Mouse (Mus musculus) Muller cell, postnatal 12 days (primary cell): ENCODE data around the gene Rpgr.

ENCODE experiments used
- DNase-seq: peaks from one replicate; pipeline ENCODE4 v3.0.0-alpha.2; 2015; ENCODE audit errors: inconsistent ontology term

The Rpgr gene

DNA sequence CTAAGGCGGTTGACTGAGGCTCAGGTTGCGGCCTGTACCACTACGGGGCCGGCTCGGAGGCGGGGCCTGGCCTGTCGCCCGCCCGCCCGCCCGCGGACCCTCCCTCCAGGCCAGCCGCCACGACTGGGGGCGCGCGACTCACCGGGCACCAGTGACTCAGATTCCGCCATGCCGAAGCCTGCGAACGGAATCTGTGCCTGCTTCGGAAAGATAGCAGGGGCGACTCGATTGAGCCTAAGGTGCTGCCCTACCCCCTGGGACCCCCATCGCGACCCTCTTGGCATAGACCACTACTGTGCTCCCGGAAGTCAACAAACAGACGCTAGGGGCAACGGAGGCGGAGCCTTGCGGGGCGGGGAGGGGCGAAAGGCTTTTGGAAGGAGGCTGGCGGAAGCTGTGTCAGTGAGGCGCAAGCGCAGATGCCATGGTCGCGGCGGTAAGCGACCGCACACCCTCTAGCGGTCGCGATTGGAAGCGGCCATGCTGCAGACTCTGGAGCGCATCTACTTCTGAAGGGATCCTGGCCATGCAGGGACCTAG lies at the start of gene Rpgr:
Gene Rpgr, minus strand, starts transcription at position 511 of the 540 bp plus-strand sequence.
- peak; percentile 94 for DNase-seq

DNA sequence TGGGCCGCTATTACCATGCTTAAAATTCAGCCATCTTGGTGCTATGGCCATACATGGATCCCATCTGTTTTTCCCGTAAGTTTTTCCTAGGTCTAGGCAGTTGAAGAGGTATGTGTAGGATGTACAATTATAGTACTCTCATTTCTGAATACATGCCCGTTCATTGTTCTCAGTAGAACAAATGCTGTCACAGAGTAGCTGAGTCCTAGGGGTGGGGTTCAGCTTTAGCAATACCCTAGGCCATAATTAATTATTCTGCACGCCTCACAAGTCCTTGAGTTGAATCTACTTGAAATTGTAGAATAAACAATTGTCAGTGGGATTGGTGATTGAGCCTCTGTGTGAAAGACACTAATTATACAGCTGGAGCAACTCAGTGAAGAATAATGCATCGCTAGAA lies 41.5 kb upstream of the Rpgr start:
- DNase-seq, result no peak

DNA sequence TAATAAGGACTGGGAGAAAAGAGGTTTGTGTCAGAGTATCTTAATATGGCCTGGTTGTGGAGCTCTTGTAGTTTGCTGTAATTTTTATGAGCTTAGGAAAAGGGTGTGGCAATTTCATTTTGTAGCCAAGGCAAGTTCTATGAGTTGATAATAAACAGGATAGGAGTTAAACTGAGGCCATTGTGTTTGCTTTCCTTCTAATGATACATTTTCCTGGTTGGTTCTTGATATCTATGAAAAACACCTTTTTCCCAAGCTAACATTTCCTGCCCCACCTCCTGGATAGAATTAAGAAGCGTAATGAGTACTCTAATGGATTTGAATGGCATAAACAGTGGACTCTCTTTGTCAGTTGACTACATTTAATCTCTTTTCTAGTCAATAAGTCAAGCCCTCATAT lies 41.1 kb upstream of the Rpgr start:
- no peak for DNase-seq

DNA sequence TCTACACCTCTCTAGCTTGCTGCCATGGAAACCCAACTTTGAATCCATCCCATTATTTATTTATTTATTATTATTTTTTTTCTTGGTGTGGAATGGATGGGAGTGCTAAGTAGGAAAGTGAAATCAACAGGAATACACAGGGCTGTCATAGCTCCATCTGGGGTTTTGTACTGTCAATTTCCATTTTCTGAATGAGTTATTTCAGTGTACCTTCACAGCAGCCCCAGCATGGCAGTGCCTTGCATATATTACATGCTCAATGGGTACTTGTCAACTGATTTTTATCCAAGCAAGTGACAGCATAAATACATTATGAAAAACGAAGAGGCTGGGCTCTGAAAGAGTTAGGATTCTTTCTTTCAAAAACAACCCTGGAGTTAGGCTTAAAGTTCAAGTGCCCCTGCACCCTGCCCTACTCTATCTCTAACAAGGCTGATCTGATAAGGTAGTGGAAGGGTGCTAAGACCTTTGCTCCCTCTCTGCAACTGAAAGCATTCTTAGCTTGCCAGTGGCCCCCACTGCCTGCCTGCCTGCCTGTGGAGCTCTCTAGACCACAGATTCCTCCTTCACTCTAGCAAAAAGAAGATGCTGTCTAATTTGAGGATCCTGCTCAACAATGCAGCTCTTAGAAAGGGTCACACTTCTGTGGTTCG lies 35.3 kb upstream of the Rpgr start, which contains the start of gene Otc:
Gene Otc, plus strand, starts transcription at position 454 of the 653 bp plus-strand sequence.
- peak; percentile 33 for DNase-seq

- no peak for DNase-seq
These were observed 34.6 kb upstream of the Rpgr start for GRCm38 (mm10) chrX:10251357-10251756.

DNA sequence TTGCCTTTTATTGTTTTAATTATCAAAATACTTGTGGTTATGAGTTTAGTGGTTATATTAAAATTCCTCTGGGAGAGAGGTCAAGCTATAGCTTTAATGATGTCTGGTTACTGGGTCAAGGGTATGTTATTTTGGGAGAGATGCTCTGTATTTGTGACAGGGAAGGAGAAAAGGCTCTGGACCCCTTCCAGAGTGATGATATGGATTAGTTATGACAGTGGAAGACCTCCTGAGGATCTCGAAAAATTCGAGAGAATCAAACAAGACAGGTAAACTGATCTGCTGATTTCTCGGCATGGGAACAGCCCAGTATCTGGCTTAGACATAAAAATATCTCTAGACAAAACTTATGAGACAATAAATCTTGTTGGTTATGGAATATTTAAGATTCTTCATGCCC lies 27.2 kb upstream of the Rpgr start:
- DNase-seq, result no peak

DNA sequence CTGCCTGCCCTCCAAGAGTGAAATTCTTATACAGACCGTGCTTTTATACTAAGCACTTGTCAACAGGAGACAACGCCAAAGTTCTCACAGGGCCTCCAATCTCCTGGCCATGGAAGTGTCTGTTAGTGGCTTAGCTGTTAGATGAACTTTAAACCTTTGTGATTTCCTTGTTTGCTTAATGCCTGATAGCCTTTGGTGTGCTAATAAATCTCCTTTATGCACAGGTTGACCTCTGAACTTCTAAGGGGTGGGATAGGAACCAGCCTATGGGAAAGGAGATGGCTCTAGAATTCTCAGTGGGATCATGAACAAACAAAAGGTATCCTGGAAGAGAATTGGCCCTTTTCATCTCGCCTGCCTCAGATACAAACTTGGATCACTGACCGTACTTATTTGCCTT lies 22.8 kb upstream of the Rpgr start:
- no peak for DNase-seq

GRCm38 (mm10) chrX:10234617-10235016 lies 17.9 kb upstream of the Rpgr start:
- no peak for DNase-seq

DNA sequence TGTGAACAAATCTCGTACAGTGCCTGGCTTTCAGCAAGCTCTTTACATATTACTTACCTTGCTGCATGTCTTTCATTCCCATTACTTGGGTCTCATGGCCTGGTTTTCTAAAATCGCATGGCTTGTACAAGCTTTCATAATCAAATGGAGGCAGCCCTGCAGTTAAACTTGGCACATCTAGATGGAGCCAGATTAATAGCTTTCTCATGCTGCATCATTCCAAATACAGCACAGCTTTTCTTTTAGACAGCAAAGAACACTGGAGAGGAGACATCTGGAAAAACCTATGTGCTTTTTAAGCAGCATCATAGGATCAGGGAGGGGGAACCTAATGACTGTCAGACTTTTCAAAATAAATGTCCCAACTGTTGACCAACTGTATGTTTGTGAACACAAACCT lies 16.3 kb upstream of the Rpgr start:
- DNase-seq, result no peak

DNA sequence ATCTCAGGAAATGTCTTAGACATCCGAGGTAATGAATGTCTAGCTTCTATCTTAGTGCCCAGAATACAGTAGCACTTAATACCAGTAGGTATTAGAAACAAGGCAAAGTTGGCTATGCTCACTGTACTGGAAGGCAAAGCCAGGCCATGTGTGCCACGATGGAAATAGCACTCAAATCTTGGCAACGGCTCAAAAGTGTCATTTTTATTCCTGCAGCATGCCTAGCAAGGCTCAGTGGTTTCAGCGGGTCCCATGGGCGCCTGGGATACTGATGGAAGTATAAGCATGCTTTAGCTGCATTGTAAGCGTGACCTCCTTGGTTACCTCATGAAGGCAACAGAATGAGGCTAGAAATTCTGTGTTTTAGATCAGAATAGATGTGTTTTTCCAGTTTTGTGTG lies 2.6 kb upstream of the Rpgr start:
- DNase-seq, result no peak

DNA sequence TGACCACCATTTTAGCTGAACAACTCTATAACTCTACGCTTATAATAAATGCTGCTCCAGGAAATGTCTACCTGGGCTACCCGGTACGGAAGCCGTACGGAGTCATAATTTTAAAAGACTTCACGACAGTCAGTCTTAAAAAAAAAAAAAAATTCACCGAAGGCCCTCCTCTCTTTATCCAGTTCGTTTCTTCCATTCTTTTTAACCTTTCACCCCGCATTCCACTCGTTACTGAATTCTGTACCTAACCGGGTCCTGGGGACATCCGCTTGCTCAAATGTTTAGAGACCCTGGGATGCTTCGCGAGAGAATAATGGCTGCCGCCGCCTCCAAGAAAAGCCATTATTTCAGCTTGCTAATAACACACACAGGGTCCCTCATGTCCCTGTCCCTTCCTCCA lies 748 bp downstream of the Rpgr start:
- no peak for DNase-seq

DNA sequence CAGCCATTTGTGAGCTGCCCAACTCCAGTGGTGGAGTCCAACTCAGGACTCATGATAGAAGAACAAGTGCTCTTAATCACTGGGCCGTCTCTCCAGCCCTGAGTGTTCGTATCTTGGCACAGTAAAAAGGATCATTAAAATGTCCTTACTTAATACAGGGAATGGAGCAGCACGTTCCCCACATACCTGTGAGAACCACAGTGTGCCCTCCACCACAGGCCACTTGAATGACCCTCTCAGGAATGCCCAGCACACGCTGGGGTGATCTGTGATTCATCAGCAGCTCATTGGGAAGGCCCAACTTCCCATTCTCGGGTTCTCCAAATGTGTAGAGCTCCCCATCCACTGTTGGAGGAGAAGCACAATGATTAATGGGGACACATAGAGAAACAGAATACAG lies 10.8 kb downstream of the Rpgr start:
- no peak for DNase-seq

DNA sequence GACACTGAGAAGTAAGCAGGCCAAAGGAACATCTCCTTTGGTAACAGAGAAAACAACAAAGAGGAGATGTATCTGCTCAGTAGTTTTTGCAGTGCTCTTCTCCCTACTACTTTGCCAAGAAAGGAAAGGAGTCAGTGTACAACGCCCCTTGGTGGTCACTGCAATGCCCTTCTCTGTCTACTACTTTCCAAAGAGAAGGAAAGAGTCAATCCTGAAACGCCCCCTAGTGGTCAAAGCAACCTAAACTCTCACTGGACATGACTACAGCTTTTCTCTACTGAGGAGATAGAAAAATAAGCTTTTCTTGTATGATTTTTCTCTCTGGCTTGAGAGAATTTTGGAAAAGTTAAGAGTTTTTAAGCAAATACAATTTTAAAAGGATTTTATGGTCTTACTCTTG lies 15.4 kb downstream of the Rpgr start:
- peak; percentile 4 for DNase-seq

GRCm38 (mm10) chrX:10152390-10152789 lies 64.3 kb downstream of the Rpgr start:
- DNase-seq, result no peak

GRCm38 (mm10) chrX:10117065-10117719 lies 99.5 kb downstream of the Rpgr start, which contains the start of gene Srpx:
Srpx (minus strand) TSS chrX:10117709.
- no peak for DNase-seq

DNA sequence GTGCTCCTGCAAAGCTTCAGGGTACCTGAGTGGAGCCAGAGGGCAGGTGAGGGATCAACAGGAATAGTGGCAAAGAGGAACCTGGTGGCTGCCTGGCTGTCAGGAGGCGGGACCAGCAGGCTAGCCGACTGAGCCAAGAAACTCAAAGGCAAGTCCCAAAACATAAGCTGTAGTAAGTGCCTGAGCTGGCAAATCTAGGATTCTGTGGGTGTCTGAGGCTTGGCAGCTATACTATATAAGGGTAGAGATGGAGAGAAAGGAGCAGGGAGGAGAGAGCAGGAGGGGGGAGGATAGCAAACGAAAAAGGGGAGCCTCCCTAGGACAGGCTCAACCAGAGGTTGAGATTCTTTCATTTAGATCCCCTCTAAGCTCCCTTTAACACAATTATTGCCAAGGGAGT lies 100.9 kb downstream of the Rpgr start:
- DNase-seq, result no peak

- DNase-seq, result peak; percentile 61
These were observed 106.0 kb downstream of the Rpgr start for GRCm38 (mm10) chrX:10110736-10111135.

GRCm38 (mm10) chrX:10108558-10108957 lies 108.2 kb downstream of the Rpgr start:
- peak; percentile 52 for DNase-seq

- peak; percentile 43 for DNase-seq
These were observed 111.2 kb downstream of the Rpgr start for GRCm38 (mm10) chrX:10105475-10105874.

DNA sequence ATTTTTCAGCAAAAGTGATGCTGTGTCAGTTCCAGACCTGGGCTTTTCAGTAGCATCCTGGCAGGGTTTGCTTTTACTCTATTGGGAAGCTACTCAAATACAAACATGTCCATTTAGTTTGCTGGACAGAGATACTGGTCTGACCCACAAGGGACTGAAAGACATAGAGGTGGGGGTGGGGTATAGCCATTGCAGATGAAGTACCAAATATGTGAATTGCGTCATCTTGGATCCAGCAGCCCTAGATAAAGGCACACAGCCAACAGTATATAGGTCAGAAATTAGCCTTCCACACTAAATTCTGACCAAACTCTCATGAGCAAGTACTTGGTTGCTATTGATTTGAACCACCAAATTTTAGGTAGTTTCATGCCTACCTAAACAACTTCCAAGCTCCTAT lies 114.0 kb downstream of the Rpgr start:
- DNase-seq, result no peak

DNA sequence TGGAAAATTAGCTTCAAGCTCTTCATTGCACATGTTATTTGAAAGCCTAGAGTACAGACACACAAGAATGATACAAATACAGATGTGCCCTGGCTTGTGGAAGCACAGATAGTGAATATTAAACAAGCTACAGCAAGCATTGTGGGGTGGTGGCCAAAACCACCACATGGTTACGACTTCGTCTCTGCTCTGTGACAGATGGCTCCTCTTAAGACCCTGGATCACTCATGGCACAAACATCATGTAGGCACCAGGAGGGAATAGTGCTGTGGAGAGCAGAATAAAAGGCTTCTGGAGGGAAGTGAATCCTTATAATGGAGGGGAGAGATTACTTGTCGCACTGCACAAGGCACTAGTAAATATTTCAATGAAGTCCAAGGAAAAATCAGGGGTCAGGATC lies 120.9 kb downstream of the Rpgr start:
- DNase-seq, result no peak

DNA sequence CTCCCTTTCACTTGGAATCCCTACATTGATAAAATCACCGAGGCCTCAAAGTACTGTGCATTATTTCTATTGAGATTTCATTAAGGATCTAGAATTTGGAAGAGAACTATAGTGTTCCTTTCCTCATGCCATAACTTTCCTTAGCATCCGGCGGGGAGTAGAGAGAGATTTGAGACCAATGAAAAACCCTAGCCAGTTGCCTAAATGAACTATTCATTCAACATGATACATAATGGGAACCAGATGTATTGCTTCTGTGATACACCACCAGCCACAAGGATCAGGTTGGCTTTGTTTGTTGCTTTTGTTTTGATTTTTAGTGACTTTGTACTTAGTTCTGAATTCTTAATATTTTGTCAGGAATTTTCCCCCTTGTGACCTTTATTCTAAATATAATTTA lies 136.3 kb downstream of the Rpgr start:
- no peak for DNase-seq

DNA sequence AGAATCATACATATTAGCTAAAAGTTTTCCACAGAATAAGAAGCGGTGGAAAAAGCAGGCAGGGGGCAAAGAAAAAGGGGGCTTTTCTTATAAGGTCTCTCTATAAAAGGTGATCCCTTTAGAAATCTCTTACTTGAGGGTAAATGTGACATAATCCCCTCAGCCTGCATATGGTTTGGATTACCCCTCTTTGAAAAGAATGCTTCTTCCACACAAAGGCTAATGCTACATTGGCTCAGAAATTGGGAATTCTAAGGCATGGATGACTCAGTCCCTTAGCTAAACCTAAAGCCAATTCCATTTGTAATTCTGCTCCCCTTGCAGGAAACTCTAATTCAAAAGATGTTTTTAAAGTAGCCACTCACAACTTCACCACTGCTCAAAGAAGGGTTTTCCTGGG lies 136.7 kb downstream of the Rpgr start:
- no peak for DNase-seq
